Mouse (Mus musculus) urinary bladder, postnatal 10 days (tissue): ENCODE measurements around the gene Vta1.
A peak's percentile ranks its signal among the peaks of the same experiment; 100 is the strongest.

Experiments
- DNase-seq: peaks from one replicate; pipeline ENCODE4 v3.0.0; 2022; ENCODE audit warnings: low spot score

Vta1 gene

DNA sequence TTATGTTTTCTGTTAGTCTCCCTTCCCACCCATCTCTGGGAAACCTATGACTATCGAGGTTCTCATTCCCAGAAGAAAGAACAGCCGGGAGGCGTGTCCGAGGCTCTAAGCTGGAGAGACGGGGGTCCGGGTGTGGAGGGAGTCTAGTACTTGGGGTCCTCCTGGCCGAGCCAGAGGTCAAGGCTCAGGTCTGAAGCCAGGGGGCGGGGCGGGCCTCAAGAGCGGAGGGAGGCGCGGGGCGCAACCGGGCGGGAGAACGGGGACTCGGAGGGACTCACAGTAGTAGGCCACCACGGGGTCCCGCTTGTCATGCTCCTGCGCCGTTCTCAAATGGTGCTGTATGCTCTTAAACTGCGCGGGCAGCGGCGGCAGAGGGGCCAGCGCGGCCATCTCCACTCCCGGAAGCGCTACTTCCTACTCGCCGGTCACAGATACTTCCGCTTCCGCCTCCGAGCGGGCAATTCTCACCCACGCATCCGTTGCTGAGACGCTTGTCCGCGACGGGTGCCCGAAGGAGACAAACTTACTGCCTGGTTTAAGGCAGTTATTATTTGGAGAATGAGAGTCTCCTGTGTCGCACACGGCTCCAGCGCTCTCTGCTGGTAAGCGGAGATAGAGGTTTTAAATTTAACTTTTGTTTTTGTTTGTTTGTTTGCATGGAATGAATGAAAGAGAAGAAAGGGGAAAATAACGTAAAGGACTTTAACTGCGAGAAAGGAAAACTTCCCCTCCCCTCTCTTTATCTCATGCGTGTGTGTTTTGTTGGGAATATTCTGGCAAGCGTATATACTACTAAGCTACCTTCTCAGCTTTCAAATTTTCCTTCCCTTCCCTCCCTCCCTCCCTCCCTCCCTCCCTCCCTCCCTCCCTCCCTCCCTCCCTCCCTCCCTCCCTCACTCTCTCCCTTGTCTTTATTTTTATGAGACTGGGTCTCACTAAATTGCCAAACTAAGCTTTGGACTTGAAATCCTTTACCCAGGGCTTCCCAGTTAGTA is at the start of gene Vta1, which contains the start of gene Nmbr:
Gene Vta1, minus strand, starts transcription at position 489 of the 995 bp plus-strand sequence.
Gene Nmbr, plus strand, starts transcription at position 520 of the 995 bp plus-strand sequence.
- DNase-seq = peak; percentile 87

DNA sequence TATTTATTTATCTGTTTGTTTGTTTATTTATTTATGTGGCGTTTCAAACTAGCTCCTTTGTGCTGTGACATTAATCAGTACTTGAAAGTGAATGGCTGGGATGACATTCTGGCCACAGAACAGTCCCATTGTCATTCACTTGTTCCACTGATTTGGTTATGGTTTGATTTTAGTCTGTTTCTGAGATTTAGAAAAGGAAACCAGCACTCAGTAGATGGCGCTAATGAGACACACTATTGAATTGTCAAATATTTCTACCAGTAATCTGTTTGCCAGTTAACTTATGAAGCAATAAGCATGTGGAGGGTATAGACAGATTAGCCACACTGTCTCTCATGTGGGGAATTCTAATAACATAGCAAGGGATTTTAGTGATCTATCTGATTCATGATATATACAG is 28.9 kb upstream of the Vta1 start:
- DNase-seq = no peak

DNA sequence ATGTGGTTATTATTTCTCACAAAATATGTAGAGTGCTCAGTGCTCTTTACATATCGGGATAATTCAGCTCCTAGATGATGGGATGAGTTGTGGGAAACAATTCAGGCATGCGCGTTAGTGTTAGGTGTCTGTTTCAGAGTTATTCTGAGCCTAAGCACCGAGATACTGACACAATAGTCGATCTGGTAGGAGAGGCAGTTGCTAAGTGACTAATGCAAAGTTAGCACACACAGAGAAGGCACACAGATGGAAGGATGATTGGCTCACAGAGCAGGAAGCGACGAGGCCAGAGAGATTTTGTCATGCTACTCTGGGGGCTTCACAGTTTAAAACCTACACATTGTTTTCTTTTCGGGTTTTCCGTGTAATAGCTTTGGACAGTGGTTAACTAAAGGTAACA is 20.3 kb upstream of the Vta1 start:
- no peak for DNase-seq

DNA sequence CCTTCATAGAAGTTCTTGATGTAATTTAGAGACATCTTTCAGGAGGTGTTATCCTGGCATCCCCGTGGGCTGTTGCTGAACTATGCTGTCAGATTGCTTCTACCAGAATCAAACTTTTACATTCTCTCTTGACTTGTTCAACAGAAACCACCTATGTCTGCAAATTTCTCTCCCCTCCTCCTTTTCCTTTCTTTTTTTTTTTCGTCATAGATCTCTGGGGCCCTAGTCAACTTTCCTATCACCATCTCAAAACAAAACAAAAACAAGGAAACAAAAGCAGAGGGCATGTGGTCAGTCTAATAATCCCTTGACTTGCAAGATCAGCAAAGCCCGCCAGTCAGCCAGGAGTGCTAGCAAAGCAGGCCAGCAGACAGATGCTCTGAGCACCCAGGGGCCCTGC is 12.8 kb upstream of the Vta1 start, which contains the start of gene Gje1:
Gene Gje1, minus strand, starts transcription at position 101 of the 400 bp plus-strand sequence.
- no peak for DNase-seq

DNA sequence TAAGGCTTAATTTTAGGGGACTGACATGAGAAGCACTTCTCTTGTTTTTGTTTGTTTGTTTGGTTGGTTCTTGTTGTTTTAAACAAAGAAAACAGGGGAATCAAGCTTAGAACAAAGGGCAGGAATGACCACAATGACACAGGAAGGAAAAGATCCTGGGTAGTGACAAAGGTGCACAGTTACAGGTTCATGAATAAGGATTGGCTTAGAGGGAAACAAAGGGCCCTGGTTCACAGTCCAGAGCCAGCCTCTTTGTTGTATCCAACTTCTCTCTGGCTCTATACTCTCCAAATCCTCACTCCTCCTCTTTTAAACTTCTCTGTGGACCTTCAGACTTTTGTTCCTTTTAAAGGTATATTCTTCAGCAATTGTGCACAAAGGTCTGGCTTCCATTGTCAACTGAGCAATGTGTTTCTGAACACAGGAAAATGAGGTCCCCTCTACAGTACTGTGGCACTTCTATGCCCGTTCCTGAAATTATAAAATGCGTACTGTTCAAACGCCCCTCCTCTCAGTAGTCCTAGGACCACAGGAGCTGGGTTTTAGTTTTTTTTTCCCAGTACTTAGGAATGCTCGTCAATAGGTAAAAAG is 1.4 kb downstream of the Vta1 start:
- DNase-seq = no peak

DNA sequence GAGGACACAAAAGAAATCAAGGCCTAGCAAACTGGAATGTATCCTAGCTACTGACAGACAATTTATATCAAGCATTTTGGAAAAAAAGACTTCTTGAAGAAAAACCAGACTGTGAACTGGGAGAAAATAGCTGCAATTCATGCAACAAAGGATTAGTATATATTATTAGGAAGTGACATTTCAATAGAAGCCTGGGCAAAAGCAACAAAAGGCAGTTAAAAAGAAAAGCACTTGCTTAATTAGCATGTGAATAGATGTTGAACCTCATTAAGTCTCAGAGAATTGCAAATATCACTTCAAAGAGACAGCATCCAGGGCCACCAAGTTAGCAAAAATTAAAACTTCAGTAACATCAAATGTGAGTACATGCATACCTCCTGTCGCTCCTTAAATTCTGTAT is 2.1 kb downstream of the Vta1 start:
- DNase-seq = no peak

DNA sequence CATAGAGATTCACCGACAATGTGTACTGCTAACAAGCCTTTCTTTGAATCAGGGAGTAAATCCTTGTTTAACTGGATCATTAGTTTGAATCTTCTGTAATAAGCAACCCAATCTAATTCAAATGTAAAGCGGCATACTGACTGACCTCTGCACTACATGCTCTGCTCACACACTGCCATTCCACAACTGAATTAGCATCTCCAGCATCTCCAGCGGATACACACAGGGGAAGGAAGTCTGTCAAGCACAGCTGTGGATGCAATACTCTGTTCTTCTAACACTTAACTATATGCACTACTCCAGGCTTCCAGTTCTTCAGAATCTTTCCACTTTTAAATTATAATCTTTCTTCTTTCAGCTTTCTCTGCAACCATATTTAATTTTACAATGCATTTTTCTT is 15.0 kb downstream of the Vta1 start:
- DNase-seq = no peak

DNA sequence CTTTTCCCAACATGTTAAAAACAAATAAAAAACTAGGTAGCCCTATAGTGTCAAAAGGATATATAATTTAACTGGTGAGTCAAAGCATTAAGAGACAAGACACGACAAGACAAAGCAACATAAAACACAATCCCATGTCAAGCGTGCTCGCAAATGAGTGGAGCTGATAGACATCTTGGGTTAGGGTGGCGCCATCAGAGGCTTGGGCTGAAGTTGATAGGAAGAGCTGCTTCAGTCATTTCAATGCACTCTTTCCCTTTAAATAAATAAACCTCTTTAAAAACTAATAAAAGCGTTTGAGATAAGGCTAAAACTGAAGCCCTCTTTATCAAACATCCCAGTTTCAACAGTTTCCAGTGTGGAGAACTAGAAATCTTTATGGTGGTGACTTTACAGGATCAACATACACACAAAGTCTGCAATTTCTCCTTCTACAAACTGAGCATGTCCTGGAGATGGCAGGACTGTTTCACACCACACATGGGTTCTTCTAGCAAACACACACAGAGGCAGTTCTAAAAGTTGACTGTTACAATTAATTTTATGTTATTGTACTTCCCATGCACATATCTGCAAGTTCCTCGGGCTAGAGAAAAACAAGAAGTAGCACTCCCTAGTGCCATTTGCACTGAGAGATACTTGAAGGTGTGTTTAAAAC is 16.4 kb downstream of the Vta1 start:
- DNase-seq = no peak

DNA sequence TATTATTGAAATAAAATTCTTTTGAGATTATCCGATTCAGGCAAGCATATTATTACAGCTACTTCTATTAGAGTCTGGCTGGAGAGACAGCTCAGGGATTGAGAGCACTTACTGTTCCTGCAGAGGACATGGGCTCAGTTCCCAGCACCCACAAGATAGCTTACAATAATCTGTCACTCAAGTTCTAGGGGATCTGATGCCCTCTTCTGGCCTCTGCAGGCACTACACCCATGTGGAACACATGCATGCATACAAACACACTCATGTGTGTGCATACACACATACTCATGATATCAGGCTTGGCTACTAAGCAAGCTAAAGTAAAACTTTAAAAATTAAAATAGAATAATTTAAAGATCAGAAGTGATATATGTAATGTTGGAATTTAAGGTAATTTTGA is 19.7 kb downstream of the Vta1 start:
- DNase-seq = no peak

DNA sequence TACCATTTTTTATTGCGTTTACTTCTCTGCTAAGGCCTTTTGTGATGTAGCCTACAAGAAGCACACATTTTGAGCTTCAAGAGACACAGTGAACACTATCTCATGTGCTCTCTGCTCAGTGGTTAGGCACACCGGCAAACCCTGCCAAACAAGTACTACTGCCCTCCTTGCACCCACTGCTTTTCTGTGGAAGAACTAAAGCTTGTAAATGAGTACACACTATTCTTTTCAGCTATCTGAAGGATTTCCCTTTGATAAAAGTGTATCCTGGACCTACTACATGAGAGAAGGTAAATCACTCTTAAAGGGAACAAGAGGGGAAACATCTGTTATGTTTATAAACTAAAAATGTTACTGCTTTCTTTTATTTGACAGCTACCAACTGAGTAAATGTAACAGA is 39.2 kb downstream of the Vta1 start:
- no peak for DNase-seq

DNA sequence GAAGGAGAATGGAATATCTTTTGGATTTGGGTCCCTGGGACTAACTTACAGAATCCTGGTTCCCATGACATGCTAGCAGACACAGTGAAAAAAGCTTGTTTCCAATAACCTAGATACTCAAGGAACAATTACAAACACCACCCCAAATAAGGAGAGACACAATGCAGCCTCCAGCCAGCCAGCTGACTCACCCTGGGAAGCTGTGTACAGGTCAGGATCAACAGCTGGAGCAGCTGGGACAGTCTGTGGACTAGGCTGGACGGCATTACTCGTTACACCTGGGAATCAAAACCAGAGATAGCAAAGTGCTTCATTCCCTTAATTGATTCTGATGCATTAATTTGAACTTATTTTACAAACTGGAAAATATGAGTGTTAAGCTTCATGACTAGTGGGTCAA is 44.5 kb downstream of the Vta1 start:
- no peak for DNase-seq

DNA sequence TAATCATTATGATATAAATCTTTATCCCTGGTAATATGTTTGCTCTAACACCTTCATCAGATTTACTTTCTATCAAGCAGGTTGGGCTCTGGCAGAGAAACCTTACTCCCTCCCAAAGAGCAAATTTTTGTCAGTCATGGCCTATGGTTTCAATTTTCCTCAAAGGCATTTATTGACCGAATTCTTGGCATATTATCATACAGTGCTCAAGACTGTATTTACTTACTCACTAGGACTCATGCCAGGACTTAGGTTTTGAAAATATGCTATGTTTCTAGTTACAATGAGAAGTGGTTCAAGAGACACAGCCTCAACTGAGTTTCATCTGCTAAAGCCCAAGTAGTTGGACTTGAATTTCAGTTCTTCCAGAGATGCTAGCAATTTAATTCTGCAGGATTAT is 65.7 kb downstream of the Vta1 start:
- no peak for DNase-seq

DNA sequence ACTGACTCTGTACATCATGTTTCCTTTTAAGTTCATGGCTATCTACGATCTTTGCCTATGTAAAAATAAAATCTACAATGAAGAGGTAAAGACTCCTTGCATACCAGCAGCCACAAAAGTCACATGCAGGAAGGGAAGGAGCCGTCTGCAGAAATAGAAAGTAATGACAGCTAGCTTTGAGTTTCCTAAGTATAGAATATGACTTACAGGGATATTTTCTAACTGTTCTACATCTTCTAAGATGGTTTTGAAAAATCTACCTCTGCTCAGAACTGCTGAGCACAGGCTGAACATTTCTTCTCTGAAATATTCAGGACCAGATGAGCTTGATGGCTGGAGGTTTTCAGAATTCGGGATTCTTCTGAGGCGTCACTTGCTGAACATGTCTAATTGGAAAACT is 66.3 kb downstream of the Vta1 start:
- no peak for DNase-seq

DNA sequence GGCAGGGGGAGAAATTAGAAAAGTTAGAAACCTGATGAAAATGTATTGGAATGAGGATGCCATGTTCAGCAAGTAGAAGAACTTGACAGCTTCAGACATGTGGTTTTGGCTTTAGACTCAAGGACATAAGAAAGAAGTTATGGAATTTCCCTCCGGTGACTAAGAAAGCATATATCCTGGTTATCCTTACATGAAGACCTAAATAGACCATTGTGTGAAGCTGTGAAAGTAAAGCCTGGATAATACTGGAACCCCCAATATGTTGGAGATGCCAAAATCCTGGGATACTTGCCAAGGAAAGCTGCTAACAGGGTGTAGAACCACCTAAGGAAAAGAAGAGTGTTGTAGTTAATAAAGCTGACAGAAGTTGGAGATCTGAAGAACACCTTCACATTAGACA is 79.7 kb downstream of the Vta1 start:
- DNase-seq = no peak

DNA sequence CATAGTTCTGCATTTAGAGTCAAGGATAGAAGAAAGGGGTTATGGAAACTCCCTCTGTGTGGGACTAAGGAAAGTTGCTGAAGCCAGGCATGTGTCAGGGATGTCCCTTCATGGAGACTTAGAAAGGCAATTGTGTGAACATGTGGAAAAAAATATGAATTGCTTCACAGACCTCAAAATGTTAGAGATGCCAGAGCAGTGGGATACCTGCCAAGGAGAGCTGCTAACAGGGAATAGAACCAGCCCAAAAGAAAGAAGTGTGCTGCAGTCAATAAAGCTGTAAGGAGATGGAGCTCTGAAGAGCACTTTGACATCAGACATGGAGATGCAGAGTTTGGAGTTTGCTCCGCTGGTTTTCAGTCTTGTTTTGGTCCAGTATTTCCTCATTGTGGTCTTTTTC is 86.2 kb downstream of the Vta1 start:
- DNase-seq = no peak

DNA sequence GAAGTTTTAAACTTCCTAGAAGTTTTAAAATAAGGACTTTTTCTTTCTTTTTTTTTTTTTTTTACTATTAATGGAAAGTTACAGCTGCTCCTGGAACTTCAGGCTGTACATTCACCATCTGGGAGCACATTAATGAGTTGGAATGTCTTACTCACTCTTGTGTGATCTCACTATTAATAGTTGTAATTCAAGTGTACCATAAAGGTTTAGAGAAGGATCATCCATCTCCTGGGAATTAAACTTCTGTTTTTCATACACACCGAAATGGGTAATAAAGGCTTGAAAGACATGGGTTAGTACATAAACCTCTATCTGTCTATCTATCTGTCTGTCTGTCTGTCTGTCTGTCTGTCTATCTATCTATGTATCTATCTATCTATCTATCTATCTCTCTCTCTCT is 87.1 kb downstream of the Vta1 start:
- DNase-seq = no peak

DNA sequence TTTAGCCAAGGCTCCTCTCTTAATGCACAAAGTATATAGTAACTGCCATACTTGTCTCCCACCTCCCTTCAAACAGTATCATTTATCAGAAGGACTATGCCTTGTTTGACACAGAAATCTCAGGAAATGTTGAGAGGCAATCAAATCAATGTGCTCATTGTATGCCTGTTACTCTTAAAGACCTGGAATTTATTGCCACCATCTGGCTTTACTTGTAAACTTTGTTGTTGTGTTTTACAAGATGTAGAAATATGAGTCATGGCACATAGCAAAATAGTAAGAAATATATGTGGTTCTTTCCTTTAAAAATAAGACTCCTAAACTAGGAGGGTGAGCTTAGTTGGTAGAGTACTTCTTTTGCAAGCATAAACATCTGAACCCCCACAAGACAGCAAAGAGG is 89.9 kb downstream of the Vta1 start:
- DNase-seq = no peak

DNA sequence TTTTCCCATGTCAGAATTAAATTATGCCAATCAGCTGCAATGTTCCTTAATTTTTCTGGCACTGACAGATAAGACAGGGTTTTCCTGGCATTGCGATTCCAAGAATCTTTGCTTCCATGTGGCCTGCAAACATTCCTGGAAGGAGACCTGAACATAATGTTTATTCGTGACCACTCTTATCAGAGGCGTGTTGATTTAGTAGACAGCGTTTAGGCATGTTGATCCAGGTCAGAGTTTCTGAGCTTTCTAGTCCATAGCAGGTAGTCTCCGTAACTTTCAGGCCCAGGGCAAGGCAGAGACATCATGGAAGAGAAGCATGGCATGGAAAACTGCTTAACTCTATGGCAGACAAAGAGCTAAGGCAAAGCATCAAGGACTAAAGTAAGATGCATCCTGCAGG is 97.8 kb downstream of the Vta1 start:
- no peak for DNase-seq
